Mouse (Mus musculus) neural tube, embryonic 15.5 days (tissue): Measurements from ENCODE around the gene Kl. TPM values are rescaled to one million over a fixed set of nuclear protein-coding genes. Genes with fewer than 3 reads are reported as not detected.
A peak's percentile ranks its signal among the peaks of the same experiment; 100 is the strongest.

Experiments used
- ATAC-seq: fragments of 200-750 bp; cut with Nextera tagmentation; 2 replicates; pipeline ENCODE4 v1.8.0; 2017; ENCODE audit warnings: mild to moderate bottlenecking, moderate TSS enrichment, moderate library complexity; ENCODE audit not compliant: low FRiP score
- H3K27ac ChIP-seq: fragments of 300-500 bp; sonication (generic); replicated peaks from 2 replicates; pipeline ENCODE4 v1.5.1; 2015; ENCODE audit warnings: mild to moderate bottlenecking, inconsistent platforms
- H3K27me3 ChIP-seq: fragments of 300-500 bp; sonication (generic); replicated peaks from 2 replicates; pipeline ENCODE4 v1.6.1; 2015; ENCODE audit warnings: inconsistent platforms
- H3K36me3 ChIP-seq: fragments of 300-500 bp; sonication (generic); 2 replicates; pipeline ENCODE4 v1.6.1; 2015; ENCODE audit warnings: inconsistent platforms
- H3K4me1 ChIP-seq: fragments of 300-500 bp; sonication (generic); 2 replicates; pipeline ENCODE4 v1.6.1; 2015; ENCODE audit warnings: inconsistent platforms
- H3K4me2 ChIP-seq: fragments of 300-500 bp; sonication (generic); 2 replicates; pipeline ENCODE4 v1.6.1; 2015; ENCODE audit warnings: inconsistent platforms, mild to moderate bottlenecking, moderate library complexity
- H3K4me3 ChIP-seq: fragments of 300-500 bp; sonication (generic); replicated peaks from 2 replicates; pipeline ENCODE4 v1.5.1; 2015; ENCODE audit warnings: mild to moderate bottlenecking, inconsistent platforms
- H3K9ac ChIP-seq: fragments of 300-500 bp; sonication (generic); replicated peaks from 2 replicates; pipeline ENCODE4 v1.6.1; 2015; ENCODE audit warnings: mild to moderate bottlenecking, inconsistent platforms
- H3K9me3 ChIP-seq: fragments of 300-500 bp; sonication (generic); replicated peaks from 2 replicates; pipeline ENCODE4 v1.6.1; 2016; ENCODE audit warnings: inconsistent platforms
- WGBS: fragments of 180-500 bp; shearing (Covaris S2); methylation state at CpG from one replicate; pipeline ENCODE4 v1.1.7; 2015; ENCODE audit warnings: mixed read lengths; 5-methylcytosine and 5-hydroxymethylcytosine counted together
- polyA plus RNA-seq: library from polyadenylated mRNA; unstranded; fragments of >200 nt; fragmentation: Nextera tagmentation; extraction: Ambion mirVana; gene quantifications from 2 replicates; pipeline ENCODE4 v1.2.1, GENCODE M21; 2015

Kl gene
- polyA plus RNA-seq: 1.0 and 1.2 TPM in 2 replicates

DNA sequence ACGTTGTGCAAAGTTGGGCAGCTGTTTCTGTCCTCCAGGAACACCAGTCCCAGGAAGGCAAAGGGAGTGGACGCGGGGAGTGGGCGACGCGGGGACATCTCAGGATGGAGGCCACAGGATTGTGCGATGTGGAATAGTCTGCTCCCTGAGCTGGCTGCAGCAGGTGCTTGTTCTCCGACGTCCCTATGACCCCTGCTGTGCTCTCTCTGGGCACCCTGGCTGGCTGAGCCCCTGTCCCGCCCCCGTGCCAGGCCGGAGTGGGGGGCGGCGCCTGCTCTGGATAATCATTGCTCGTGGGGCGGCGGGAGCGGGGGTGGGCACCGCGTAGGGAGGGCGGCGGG, at the start of gene Kl:
Gene Kl, plus strand, starts transcription at position 280 of the 341 bp plus-strand sequence.
- Histone ChIP-seq H3K4me2 (peak within 1 kb of the TSS; percentile 84), H3K27ac (0 out of 2 replicates have a peak within 1 kb of the TSS, but pooled peaks have one; percentile 24), H3K36me3 (no peaks in the 10 kb centered on the region), H3K9ac (peak within 1 kb of the TSS; percentile 48), H3K9me3 (no peaks in the 10 kb centered on the region), H3K27me3 (peaks cover 20% of the 10 kb centered on the region), H3K4me3 (peak within 1 kb of the TSS; percentile 51), H3K4me1 (peaks cover 17% of the 10 kb centered on the region)
- 3% methylated on average over 18 of the region's 22 CpGs for WGBS
- peak; percentile 57 for ATAC-seq

DNA sequence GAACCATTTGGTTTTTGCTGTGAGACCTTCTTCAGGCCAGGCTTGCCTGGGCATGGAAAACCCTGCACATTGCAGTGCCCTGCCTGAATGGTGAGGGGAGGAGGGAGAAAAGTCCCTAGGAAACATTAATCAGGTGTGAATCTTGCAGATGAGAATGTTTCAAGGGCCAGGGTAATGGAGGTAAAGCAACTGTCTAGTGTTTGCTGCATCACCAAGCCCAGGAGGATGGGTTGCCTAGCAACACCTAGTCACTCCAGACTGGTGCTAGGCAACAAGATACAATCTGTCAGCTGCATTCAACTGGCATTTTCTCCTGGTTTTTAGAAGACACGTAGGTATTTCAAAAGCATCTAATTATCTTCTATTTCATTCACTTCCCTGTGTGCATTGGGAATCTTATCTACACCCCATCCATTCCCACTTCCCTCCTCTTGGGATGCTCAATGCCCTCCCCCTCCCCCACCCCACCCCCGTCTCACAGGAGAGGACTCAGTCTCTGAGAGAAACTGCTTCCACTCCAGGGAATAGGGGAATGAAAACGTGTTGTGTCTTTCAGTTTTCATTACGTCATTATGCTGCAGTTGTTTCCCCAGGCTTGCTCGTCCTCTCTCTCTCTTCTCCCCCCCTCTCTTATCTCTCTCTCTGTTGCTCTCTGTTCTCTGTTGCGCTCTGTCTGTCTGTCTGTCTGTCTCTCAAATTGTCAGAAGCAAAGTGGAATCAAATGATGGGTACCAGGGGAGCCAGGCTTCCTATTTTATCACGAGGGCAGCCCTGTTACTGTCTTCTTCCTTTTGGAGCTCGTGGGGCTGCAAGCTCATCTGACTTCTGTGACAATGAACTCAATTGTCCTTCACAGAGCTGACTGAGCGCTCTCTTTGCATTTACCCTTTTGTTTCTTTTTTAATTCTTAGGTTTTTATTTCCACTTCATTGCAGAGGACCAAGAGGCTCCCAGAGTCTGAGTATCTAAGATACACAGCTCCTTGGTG, 46.1 kb upstream of the Kl start:
- WGBS: 10% methylated on average over 9 of the region's 9 CpGs
- H3K4me2 ChIP-seq: peak overlapping the region; percentile 46
- ATAC-seq: peak; percentile 97
- no peaks in the 10 kb centered on the region for H3K36me3 ChIP-seq
- H3K4me1 ChIP-seq: peaks cover 23% of the 10 kb centered on the region
- H3K27ac ChIP-seq: peak overlapping the region; percentile 93
- H3K4me3 ChIP-seq: no peak overlapping the region
- no peaks in the 10 kb centered on the region for H3K27me3 ChIP-seq
- H3K9me3 ChIP-seq: no peaks in the 10 kb centered on the region
- H3K9ac ChIP-seq: no peak overlapping the region

DNA sequence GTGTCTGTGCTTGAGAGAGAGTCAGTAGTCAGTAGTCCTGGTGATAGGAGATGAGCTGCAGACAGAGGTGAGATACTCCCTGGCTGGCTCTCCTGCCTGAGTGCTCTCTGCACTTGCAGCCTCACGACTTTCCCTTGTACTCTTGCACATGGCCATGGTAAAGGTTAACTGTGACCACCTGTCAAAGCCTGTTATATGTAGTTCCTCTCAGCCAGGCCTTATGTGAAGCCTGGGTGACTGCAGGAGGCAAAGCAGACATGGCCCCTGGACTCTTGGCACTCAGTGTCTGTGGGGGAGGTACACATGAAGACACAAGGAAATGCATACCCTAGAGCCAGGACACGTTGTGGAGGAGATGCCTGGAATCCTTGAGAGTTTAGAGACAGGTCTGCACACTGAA, 40.3 kb upstream of the Kl start:
- no peak overlapping the region for H3K4me2 ChIP-seq
- H3K9me3 ChIP-seq: no peaks in the 10 kb centered on the region
- H3K27ac ChIP-seq: no peak overlapping the region
- WGBS: 45% methylated on average over 2 of the region's 2 CpGs
- no peaks in the 10 kb centered on the region for H3K27me3 ChIP-seq
- ATAC-seq: no peak
- H3K4me1 ChIP-seq: peaks cover 4% of the 10 kb centered on the region
- H3K36me3 ChIP-seq: no peaks in the 10 kb centered on the region
- H3K4me3 ChIP-seq: no peak overlapping the region
- H3K9ac ChIP-seq: no peak overlapping the region

DNA sequence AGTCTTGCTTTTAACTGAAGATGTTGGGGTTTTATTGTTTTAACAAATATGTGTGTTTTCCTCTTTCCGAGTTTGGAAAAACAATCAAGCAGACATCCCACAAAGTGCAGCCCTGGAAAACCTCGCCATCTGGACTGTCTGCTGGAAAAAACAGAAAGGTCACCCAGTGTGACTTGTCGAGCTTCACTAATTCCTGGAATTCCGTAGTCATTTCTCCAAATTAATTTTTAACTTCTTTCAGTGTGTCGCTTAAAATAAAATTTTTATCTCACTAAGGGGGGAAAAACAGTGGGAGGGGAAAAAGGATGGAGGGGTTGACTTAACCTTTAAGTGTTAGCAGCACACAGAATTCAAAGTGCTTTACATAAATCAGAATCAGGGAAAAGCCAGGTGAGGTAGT, 39.8 kb upstream of the Kl start:
- no peaks in the 10 kb centered on the region for H3K4me1 ChIP-seq
- no peak for ATAC-seq
- H3K4me2 ChIP-seq: no peak overlapping the region
- H3K27me3 ChIP-seq: no peaks in the 10 kb centered on the region
- no peak overlapping the region for H3K27ac ChIP-seq
- no peak overlapping the region for H3K9ac ChIP-seq
- 51% methylated on average over 5 of the region's 5 CpGs for WGBS
- no peak overlapping the region for H3K4me3 ChIP-seq
- no peaks in the 10 kb centered on the region for H3K9me3 ChIP-seq
- no peaks in the 10 kb centered on the region for H3K36me3 ChIP-seq

DNA sequence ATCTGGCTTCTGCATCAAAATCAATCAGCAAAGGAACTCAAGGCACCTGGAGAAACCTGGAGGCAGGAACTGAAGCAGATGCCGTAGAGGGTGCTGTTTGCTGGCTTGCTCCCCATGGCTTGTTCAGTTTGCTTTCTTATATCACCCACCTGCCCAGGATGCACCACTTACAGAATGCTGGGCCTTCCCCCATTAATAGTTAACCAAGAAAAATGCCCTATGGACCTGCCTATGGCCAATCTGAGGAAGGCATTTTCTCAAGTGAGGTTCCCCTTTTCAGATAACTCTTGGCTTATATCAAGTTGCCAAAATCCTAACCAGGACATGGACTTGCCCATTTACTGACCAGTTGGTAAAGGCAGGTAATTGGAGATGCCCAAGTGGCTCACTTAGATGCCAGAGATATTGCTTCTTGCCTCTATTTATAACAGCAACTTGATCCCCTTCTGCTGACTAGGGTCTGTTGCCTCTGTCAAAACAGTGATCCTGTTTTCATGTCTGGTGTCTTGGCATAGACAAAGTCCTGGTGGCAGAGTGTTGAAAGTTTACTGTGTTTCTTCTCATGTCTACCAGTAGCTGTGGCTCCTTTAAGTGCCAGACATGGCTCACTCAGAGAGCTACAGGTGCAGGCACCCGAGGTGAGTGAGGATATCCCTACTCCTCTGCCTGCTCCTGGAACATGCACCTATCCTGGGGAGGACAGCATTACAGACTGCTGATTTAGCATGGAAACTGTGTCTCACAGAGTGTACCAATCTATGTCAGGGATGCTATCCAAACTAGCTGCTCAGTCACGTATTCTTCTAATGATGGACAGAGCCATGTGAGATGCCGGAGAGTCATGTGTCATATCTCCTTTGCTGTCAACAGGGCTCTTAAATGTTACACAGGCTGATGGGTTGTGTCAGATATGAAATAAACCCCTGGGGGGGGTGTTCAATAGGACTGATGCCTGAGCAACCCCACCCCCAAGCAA, 37.0 kb upstream of the Kl start:
- no peak overlapping the region for H3K4me2 ChIP-seq
- H3K4me1 ChIP-seq: no peaks in the 10 kb centered on the region
- H3K27ac ChIP-seq: no peak overlapping the region
- H3K27me3 ChIP-seq: no peaks in the 10 kb centered on the region
- no peaks in the 10 kb centered on the region for H3K9me3 ChIP-seq
- 93% methylated on average over 4 of the region's 4 CpGs for WGBS
- H3K36me3 ChIP-seq: no peaks in the 10 kb centered on the region
- ATAC-seq: no peak
- H3K4me3 ChIP-seq: no peak overlapping the region
- no peak overlapping the region for H3K9ac ChIP-seq

DNA sequence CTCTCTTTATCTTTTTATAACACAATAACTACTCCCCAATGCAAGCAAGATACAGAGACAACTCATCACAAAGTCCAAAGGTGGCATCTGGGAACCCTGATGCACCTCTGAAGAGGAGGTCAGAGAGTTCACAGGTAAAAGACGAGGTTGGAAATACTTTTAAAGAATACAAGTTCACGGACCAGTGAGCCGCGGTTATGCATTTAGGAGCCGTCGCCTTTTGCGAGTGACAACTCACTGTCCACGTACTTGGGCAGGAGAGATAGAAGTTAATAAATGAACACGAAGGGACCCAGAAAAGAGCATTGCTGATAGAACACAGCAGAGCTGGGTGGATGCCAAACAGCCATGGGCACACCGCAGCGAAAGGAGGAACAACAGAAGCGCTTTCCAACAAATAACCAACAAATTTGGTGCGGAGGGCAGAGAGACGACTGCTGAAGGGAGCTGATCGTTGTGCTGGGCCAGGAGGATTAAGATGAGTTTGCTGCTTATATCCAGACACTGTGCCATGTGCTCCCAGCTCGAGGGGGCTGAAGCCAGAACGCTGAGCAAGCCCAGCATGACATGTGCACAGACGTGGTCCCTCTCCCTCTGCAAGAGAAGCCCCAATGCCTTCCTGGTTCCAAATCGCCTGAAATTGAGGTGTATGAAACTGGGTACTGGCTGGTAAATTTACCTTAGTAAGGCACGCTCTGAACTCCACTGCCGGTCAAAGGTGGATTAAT, 35.1 kb upstream of the Kl start:
- H3K27me3 ChIP-seq: no peaks in the 10 kb centered on the region
- 69% methylated on average over 21 of the region's 21 CpGs for WGBS
- no peak overlapping the region for H3K4me2 ChIP-seq
- no peak overlapping the region for H3K27ac ChIP-seq
- no peaks in the 10 kb centered on the region for H3K36me3 ChIP-seq
- no peak for ATAC-seq
- H3K4me1 ChIP-seq: no peaks in the 10 kb centered on the region
- no peak overlapping the region for H3K4me3 ChIP-seq
- no peak overlapping the region for H3K9ac ChIP-seq
- no peaks in the 10 kb centered on the region for H3K9me3 ChIP-seq

DNA sequence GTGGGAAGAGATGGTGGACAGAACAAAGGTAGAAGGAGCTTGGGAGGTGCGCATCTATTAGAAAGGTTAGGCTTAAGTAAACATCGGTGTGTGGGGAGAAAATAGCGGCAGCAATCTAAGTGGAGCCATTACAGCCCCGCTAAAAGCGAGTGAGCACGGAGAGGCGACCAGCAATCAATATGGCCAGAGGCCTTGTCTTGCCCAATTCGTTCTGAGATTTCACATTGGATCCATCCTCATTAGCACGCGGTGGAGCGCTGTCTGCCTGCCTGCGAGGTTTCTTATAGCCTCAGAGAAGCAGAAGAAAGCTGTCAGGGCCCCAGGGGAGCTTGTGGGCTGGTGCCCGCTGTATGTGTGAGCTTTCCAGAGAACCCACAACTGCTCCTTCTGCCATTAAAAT, 33.8 kb upstream of the Kl start:
- Histone ChIP-seq H3K4me3 (no peak overlapping the region), H3K9me3 (no peaks in the 10 kb centered on the region), H3K27me3 (no peaks in the 10 kb centered on the region), H3K27ac (no peak overlapping the region), H3K9ac (no peak overlapping the region), H3K36me3 (no peaks in the 10 kb centered on the region), H3K4me1 (no peaks in the 10 kb centered on the region), H3K4me2 (no peak overlapping the region)
- 68% methylated on average over 13 of the region's 13 CpGs for WGBS
- ATAC-seq: no peak

DNA sequence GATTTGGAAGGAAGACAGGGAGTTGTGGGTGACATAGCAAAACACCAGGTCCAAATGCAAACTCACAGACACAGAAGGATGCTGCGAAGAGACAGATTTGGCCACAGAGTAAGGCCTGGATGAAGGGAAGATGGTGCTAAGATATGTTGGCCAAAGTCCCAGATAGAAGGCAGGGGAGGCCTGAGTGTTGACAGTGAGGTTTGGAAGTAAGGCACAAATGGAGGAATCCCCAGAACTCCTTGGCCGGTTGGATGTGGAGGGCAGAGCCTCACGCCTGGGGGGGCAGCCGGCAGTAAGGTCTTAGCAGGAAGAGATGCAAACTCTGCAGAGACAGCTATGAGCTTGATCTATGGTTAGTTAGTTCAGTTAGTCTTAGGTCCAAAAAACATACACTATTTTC, 33.1 kb upstream of the Kl start:
- no peaks in the 10 kb centered on the region for H3K9me3 ChIP-seq
- H3K27me3 ChIP-seq: no peaks in the 10 kb centered on the region
- H3K27ac ChIP-seq: no peak overlapping the region
- no peaks in the 10 kb centered on the region for H3K4me1 ChIP-seq
- H3K4me3 ChIP-seq: no peak overlapping the region
- ATAC-seq: no peak
- WGBS: 95% methylated on average over 4 of the region's 4 CpGs
- H3K36me3 ChIP-seq: no peaks in the 10 kb centered on the region
- no peak overlapping the region for H3K9ac ChIP-seq
- no peak overlapping the region for H3K4me2 ChIP-seq

DNA sequence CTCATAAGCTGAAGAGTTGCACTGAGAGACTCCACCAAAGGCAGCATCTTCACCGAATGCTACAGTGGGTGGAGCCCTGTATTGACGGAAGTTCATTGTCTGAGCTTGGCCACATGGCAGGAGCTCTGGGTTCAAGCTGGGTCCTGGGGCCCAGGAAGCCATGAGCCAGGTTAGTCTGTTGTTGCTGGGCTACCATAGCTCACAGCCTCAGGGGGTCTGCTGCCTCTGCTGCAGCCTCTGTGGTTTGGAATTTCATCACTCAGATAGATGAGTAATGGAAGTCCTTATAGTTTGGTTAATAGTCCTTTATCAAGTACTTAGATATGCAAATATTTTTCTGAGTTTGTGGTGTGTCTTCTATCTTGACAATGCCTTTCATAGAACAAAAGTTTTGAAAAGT, 32.4 kb upstream of the Kl start:
- 58% methylated on average over 2 of the region's 2 CpGs for WGBS
- Histone ChIP-seq H3K27me3 (no peaks in the 10 kb centered on the region), H3K9ac (no peak overlapping the region), H3K9me3 (no peaks in the 10 kb centered on the region), H3K36me3 (no peaks in the 10 kb centered on the region), H3K4me1 (no peaks in the 10 kb centered on the region), H3K4me2 (no peak overlapping the region), H3K27ac (no peak overlapping the region), H3K4me3 (no peak overlapping the region)
- no peak for ATAC-seq

DNA sequence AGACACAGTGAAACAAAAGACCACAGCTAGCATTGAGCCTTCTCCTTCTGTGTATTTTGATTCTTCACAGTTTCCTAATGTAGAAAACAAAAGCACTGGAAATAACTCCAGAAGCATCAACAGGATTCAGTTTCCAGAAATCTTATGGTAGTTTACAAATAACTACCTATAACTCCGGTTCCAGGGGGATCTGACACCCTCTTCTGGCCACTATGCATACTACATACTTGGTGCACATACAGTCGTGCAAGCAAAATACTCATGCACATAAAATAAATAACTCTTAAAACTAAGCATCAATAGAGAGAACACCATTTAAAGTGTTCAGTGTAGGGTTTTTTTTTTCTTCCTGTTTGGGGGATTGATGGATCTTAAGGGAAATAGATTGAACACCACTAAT, 23.0 kb upstream of the Kl start:
- ATAC-seq: no peak
- H3K27ac ChIP-seq: no peak overlapping the region
- no peaks in the 10 kb centered on the region for H3K4me1 ChIP-seq
- no peak overlapping the region for H3K4me3 ChIP-seq
- H3K27me3 ChIP-seq: no peaks in the 10 kb centered on the region
- H3K4me2 ChIP-seq: no peak overlapping the region
- no peaks in the 10 kb centered on the region for H3K36me3 ChIP-seq
- no peaks in the 10 kb centered on the region for H3K9me3 ChIP-seq
- H3K9ac ChIP-seq: no peak overlapping the region
- 89% methylated on average over 2 of the region's 2 CpGs for WGBS

DNA sequence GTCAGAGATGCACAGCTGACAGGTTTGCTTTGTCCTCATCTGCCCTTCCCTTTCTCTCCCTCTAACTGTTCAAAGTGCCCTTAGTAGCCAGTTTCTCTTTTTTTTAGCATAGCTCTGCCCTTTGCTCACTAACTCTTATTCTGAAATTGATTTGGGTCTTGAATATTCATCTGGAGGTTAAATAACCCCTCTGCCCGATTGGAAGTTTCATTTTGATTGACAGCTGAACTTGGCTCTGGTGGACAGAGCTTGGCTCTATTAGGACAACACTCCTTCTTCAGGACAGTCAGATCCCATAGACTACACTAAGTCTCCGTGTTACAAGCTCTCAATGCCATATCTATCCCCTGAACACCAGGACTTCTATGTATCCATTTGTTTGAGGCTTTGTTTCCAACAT, 19.8 kb upstream of the Kl start:
- ATAC-seq: no peak
- peaks cover 4% of the 10 kb centered on the region; the same call in 1 of the 2 replicates for H3K4me1 ChIP-seq
- no peak overlapping the region for H3K9ac ChIP-seq
- H3K9me3 ChIP-seq: no peaks in the 10 kb centered on the region
- no peak overlapping the region for H3K4me2 ChIP-seq
- H3K4me3 ChIP-seq: no peak overlapping the region
- no peaks in the 10 kb centered on the region for H3K27me3 ChIP-seq
- H3K36me3 ChIP-seq: no peaks in the 10 kb centered on the region
- WGBS: 82% methylated on average over 2 of the region's 2 CpGs
- no peak overlapping the region for H3K27ac ChIP-seq
